Comparison of ENCODE assay signal across 8 mouse cellular contexts in genomic region chr7:38200606-38201289, GRCm38 (mm10). TPM values are rescaled to one million over a fixed set of nuclear protein-coding genes. Genes with fewer than 3 reads are reported as not detected.
A peak's percentile ranks its signal among the peaks of the same experiment; 100 is the strongest.
DNase-seq lines count a peak whose midpoint lies in the region; ATAC-seq lines count a peak whose summit lies in the region.

No protein-coding gene starts in this region.

- peak; percentile 93 for DNase-seq in gastrocnemius, postnatal 10 days
- peak; percentile 93 for DNase-seq in induced T-regulatory cell, adult 2 months (ENCODE audit: low read depth)
- peak; percentile 54 to 89 for DNase-seq in left cerebral cortex, adult 8-10 months (ENCODE audit: low spot score in 2 of 2)
- DNase-seq in right cerebral cortex, adult 18-20 months = peak; percentile 86
- DNase-seq in urinary bladder, adult 2 months (ENCODE audit: low spot score) = peak; percentile 82

- ATAC-seq in activated CD4-positive, CD25-positive, alpha-beta regulatory T cell, adult 4 months = peak; percentile 96
- peak; percentile 96 for ATAC-seq in common myeloid progenitor, adult 5-6 weeks (replicated peaks; ENCODE audit: low read depth, poor library complexity, severe bottlenecking)
- peak; percentile 96 for ATAC-seq in megakaryocyte, adult 5-6 weeks (ENCODE audit: poor library complexity, severe bottlenecking)

RNA-seq across cellular contexts. Expression of gene 1600014C10Rik, which starts 17.7 kb away (rescaled TPM):
- polyA plus RNA-seq in activated CD4-positive, CD25-positive, alpha-beta regulatory T cell, adult 4 months (2017; shearing (Covaris generic)) = 100 to 1,000 TPM; 149 to 152 TPM
- 12.0 and 15.2 TPM in 2 replicates for total RNA-seq in common myeloid progenitor, adult 5-6 weeks (2017)
- total RNA-seq in gastrocnemius, postnatal 10 days (2021) = 10 to 100 TPM; 15.1 to 15.8 TPM
- 10 to 100 TPM; 23.0 to 27.9 (median 25.2) TPM for total RNA-seq in left cerebral cortex, adult 8-10 months (2022)
- total RNA-seq in megakaryocyte, adult 5-6 weeks (2015) = 25.9 and 34.5 TPM in 2 replicates
- total RNA-seq in megakaryocyte, adult 5-6 weeks (2017) = 39.5 and 40.5 TPM in 2 replicates
- 52.4 and 56.0 TPM in 2 replicates for polyA plus RNA-seq in urinary bladder, adult 2 months (2012; rRNA removed)

RNA-seq across cellular contexts. Expression of gene Plekhf1, which starts 27.1 kb away (rescaled TPM):
- polyA plus RNA-seq in activated CD4-positive, CD25-positive, alpha-beta regulatory T cell, adult 4 months (2017; shearing (Covaris generic)) = under 1 TPM; 0.45 to 0.47 TPM
- total RNA-seq in common myeloid progenitor, adult 5-6 weeks (2017) = 0.27 and 0.34 TPM in 2 replicates
- 1 to 10 TPM; 5.7 to 9.4 TPM for total RNA-seq in gastrocnemius, postnatal 10 days (2021)
- total RNA-seq in left cerebral cortex, adult 8-10 months (2022) = 1 to 10 TPM; 1.7 to 3.3 (median 2.6) TPM
- total RNA-seq in megakaryocyte, adult 5-6 weeks (2015) = 0.43 and 0.74 TPM in 2 replicates
- 1.0 and 1.3 TPM in 2 replicates for total RNA-seq in megakaryocyte, adult 5-6 weeks (2017)
- 11.0 and 14.1 TPM in 2 replicates for polyA plus RNA-seq in urinary bladder, adult 2 months (2012; rRNA removed)

Comparison
In these comparisons a context has a peak if more than half of its experiments do, and no peak if none do; other contexts are left out.
1. Peak in every context shown above with its lines: DNase-seq and ATAC-seq.